Mouse (Mus musculus) lung, postnatal 0 days (tissue): ENCODE measurements at regions not wholly inside any gene's neighbourhood (a gene's known extent, or its start where the extent isn't known, plus 50 kb on each side); places are given as distances from the start of the nearest gene placed in this dataset.

ENCODE experiments used
- ATAC-seq: fragments of 200-750 bp; cut with Nextera tagmentation; 2 replicates; pipeline ENCODE4 v1.8.0; 2017; ENCODE audit warnings: moderate library complexity
- DNase-seq: peaks from one replicate; pipeline ENCODE4 v3.0.0-alpha.2; 2016; ENCODE audit warnings: low spot score
- H3K27ac ChIP-seq: fragments of 300-500 bp; sonication (generic); 2 replicates; pipeline ENCODE4 v1.5.1; 2014; ENCODE audit warnings: antibody characterized with exemption, mild to moderate bottlenecking, low read length, mixed read lengths
- H3K27me3 ChIP-seq: fragments of 300-500 bp; sonication (generic); replicated peaks from 2 replicates; pipeline ENCODE4 v1.6.1; 2014; ENCODE audit warnings: low read length, mixed read lengths; ENCODE audit not compliant: insufficient read depth
- H3K36me3 ChIP-seq: fragments of 300-500 bp; sonication (generic); 2 replicates; pipeline ENCODE4 v1.6.1; 2014; ENCODE audit warnings: low read length, mixed read lengths; ENCODE audit not compliant: insufficient read depth
- H3K4me1 ChIP-seq: fragments of 300-500 bp; sonication (generic); 2 replicates; pipeline ENCODE4 v1.6.1; 2014; ENCODE audit warnings: antibody characterized with exemption, low read depth, low read length, mixed read lengths; ENCODE audit not compliant: insufficient read depth
- H3K4me2 ChIP-seq: fragments of 300-500 bp; sonication (generic); replicated peaks from 2 replicates; pipeline ENCODE4 v1.6.1; 2014; ENCODE audit warnings: low read depth, mild to moderate bottlenecking, low read length, moderate library complexity, mixed read lengths
- H3K4me3 ChIP-seq: fragments of 300-500 bp; sonication (generic); 2 replicates; pipeline ENCODE4 v1.5.1; 2014; ENCODE audit warnings: low read depth, low read length
- H3K9ac ChIP-seq: fragments of 300-500 bp; sonication (generic); replicated peaks from 2 replicates; pipeline ENCODE4 v1.6.1; 2014; ENCODE audit warnings: low read depth, mild to moderate bottlenecking
- H3K9me3 ChIP-seq: fragments of 300-500 bp; sonication (generic); 2 replicates; pipeline ENCODE4 v1.6.1; 2016; ENCODE audit warnings: low read length, mixed read lengths
- CTCF ChIP-seq: IDR thresholded peaks from 2 replicates; pipeline ENCODE4 v1.5.1; 2016; ENCODE audit warnings: antibody characterized with exemption, mild to moderate bottlenecking
- EP300 ChIP-seq: IDR thresholded peaks from 2 replicates; pipeline ENCODE4 v1.6.1; 2016; ENCODE audit warnings: antibody characterized with exemption, mild to moderate bottlenecking, control low read depth
- WGBS: fragments of 180-500 bp; shearing (Covaris S2); extraction: QIAGEN DNeasy Blood & Tissue Kit; methylation state at CpG from one replicate; pipeline ENCODE4 v1.1.7; 2014; 5-methylcytosine and 5-hydroxymethylcytosine counted together

DNA sequence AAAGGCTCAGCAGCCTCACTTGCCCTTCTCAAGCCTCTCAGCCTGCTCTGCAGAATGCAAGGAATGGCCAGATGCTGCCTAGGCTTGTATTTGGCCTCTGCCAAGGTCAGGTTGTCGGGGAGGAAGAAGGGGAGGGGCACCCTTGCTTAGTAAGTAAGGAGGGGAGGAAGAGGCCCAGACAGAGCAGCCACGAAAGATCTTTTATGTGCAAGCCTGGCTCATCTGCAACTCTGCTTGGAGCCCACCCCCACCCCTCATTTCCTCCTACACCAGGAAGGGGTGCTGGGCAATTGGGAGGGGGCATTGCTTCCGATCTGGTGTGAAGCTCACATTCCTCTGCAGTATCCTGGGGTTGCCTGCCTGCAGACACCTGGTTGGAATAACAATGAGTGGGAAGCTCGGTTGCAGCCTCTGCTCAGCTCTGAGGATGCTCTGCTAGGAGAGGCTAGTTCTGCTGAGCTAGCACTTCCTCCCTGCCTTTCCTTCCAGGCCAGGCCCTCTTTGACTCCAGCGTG, 1169.9 kb upstream of the A1bg start:
- no peaks in the 10 kb centered on the region for H3K36me3 ChIP-seq
- 19% methylated on average over 5 of the region's 5 CpGs for WGBS
- H3K4me2 ChIP-seq = no peak overlapping the region
- H3K4me3 ChIP-seq = no peak overlapping the region
- ATAC-seq (no peak), DNase-seq (no peak)
- TF ChIP-seq EP300 (no peak), CTCF (no peak)
- no peak overlapping the region for H3K9ac ChIP-seq
- H3K27me3 ChIP-seq = no peaks in the 10 kb centered on the region
- no peaks in the 10 kb centered on the region for H3K9me3 ChIP-seq
- H3K27ac ChIP-seq = no peak overlapping the region
- H3K4me1 ChIP-seq = no peaks in the 10 kb centered on the region

DNA sequence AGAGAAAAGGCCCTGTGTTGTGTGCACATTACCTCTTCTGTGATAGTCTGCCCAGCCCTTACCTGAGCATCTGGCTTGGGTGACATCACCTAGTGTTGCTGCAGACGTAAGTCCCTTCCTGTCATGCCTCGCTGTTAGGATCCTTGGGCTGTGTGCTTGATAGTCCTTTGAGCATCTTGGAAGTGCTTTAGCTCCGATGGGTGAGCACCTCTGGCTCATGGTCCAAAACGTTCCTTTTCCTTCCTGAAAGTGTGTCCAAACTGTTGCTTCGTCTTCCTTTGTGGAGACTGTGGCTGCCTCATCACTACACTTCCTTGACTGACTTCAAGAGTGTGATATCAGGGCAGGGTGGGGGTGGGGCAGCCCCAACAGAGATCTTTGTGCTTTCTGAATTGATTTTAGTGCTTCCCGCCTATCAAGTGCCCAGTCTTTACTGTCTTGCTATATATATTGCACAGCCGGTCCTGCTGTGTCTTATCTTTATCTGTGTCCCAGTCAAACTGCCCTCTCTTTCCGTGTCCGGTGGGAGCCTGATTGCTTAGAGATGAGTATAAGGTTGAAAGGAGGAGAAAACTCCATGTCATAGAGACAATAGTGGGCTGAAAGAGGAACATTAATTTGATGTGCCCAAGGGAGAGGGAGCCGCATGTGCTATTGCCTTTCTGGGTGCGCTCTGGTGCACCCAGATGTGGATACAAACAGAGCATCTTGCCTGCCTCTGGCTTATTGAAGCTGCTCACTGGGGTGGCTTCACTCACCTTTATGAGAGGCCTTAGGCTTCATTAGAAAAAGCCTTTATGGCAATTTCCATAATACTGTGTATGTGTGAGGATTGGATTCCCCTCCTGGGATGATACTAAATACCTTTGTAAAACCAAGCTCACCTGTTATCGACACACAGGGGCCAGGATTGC, 1169.2 kb upstream of the A1bg start:
- ATAC-seq (no peak), DNase-seq (no peak)
- WGBS = 56% methylated on average over 12 of the region's 12 CpGs
- no peaks in the 10 kb centered on the region for H3K27me3 ChIP-seq
- H3K36me3 ChIP-seq = no peaks in the 10 kb centered on the region
- TF ChIP-seq EP300 = no peak
- no peak for TF ChIP-seq CTCF
- H3K27ac ChIP-seq = no peak overlapping the region
- no peak overlapping the region for H3K9ac ChIP-seq
- H3K9me3 ChIP-seq = no peaks in the 10 kb centered on the region
- no peaks in the 10 kb centered on the region for H3K4me1 ChIP-seq
- no peak overlapping the region for H3K4me2 ChIP-seq
- H3K4me3 ChIP-seq = no peak overlapping the region

DNA sequence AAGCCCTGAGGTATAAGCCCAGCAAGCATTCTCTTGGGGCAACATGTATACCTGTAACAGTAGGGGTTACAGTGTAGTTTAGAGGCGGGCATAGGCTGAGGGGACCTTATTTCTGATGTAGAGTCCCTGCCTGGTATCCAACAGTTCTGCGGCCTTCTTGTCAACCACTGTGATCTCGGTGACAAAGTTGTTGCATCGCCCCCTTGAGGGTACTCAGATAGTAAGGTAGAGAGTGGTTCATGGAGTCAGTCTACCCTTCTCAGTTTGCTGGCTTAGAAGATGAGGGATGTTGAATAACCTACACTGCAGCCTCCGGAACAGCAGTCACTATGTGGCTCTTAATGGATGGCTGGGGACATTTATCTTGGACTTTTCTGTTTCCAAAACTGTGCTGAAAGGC, 1168.3 kb upstream of the A1bg start:
- no peaks in the 10 kb centered on the region for H3K36me3 ChIP-seq
- no peak for DNase-seq
- no peaks in the 10 kb centered on the region for H3K4me1 ChIP-seq
- no peak overlapping the region for H3K27ac ChIP-seq
- H3K9ac ChIP-seq = no peak overlapping the region
- H3K4me3 ChIP-seq = no peak overlapping the region
- no peaks in the 10 kb centered on the region for H3K9me3 ChIP-seq
- no peaks in the 10 kb centered on the region for H3K27me3 ChIP-seq
- TF ChIP-seq EP300 (no peak), CTCF (no peak)
- 89% methylated on average over 5 of the region's 5 CpGs for WGBS
- no peak overlapping the region for H3K4me2 ChIP-seq
- ATAC-seq = no peak

DNA sequence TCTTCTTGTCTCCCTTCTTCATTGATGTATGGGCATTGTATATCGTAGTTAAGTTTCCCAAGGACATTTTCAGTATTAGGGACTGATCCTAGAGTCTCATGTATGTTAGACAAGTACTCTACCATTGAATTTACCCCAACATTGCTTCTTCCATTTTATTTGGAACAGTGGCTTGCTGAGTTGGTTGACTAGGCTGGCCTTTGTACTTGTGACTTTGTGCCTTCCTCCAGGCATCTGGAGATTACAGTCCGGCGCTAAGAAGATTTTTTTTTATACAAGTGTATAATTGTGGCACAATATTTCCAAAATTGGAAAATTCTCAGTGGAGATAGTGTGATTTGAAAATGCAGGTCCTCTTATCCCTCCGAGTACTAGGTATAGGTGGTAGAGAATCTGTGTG, 1165.5 kb upstream of the A1bg start:
- TF ChIP-seq CTCF (no peak), EP300 (no peak)
- DNase-seq = no peak

DNA sequence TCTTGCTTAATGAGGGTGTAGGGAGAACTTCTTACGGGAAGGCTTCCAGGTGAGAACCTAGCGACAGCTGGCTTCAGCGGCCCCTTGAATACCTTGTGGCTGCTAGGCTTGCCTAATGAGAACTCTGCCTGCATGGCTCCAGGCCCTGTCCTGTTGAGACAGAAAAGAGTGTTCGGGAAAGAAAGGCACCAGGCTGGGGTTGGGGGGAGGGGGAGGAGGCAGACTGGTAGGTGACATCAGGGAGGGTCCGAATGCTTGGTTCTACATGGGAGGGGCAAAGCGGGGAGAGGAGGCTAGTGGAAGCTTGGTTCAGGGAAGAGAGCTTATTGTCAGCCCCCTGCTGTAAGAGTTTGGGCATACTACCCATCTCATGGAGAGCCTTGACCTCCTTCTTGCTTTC, 1164.9 kb upstream of the A1bg start:
- ATAC-seq = no peak
- H3K9me3 ChIP-seq = no peaks in the 10 kb centered on the region
- no peaks in the 10 kb centered on the region for H3K36me3 ChIP-seq
- TF ChIP-seq EP300 (no peak), CTCF (no peak)
- H3K9ac ChIP-seq = no peak overlapping the region
- 85% methylated on average over 6 of the region's 6 CpGs for WGBS
- no peak overlapping the region for H3K4me2 ChIP-seq
- no peaks in the 10 kb centered on the region for H3K4me1 ChIP-seq
- no peaks in the 10 kb centered on the region for H3K27me3 ChIP-seq
- no peak for DNase-seq
- no peak overlapping the region for H3K4me3 ChIP-seq
- H3K27ac ChIP-seq = no peak overlapping the region

More for the DNA sequence above, 1165.5 kb upstream of the A1bg start:
- ATAC-seq = no peak
- no peaks in the 10 kb centered on the region for H3K4me1 ChIP-seq
- no peaks in the 10 kb centered on the region for H3K27me3 ChIP-seq
- no peak overlapping the region for H3K4me3 ChIP-seq
- 93% methylated on average over 4 of the region's 4 CpGs for whole genome bisulfite sequencing
- H3K27ac ChIP-seq = no peak overlapping the region
- no peaks in the 10 kb centered on the region for H3K9me3 ChIP-seq
- no peak overlapping the region for H3K4me2 ChIP-seq
- H3K36me3 ChIP-seq = no peaks in the 10 kb centered on the region
- H3K9ac ChIP-seq = no peak overlapping the region

DNA sequence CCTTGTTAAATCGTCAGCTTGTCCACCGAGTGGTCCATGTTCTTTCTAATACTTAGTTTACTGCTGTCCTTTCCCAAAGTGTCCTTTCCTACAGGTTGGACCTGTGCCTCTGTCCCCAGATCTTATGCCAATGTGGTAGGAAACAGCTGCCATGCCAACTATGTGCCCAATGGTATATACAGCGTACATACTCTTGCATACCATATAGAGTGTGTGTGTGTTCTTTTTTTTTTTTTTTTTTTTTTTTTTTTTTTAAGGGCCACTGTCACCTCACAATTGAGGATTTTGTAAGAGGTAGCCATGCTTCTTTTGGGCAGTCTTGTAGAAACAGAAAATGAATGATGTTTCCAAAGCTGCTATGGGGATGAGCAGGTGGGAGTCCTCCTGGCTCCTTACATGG, 1163.2 kb upstream of the A1bg start:
- no peak overlapping the region for H3K27ac ChIP-seq
- H3K27me3 ChIP-seq = no peaks in the 10 kb centered on the region
- no peaks in the 10 kb centered on the region for H3K4me1 ChIP-seq
- H3K36me3 ChIP-seq = no peaks in the 10 kb centered on the region
- no peak overlapping the region for H3K4me2 ChIP-seq
- H3K9ac ChIP-seq = no peak overlapping the region
- TF ChIP-seq CTCF = no peak
- TF ChIP-seq EP300 = no peak
- no peak for DNase-seq
- no peak overlapping the region for H3K4me3 ChIP-seq
- WGBS = 89% methylated on average over 3 of the region's 3 CpGs
- no peak for ATAC-seq
- H3K9me3 ChIP-seq = no peaks in the 10 kb centered on the region
